Mouse (Mus musculus): ENCODE data around the gene Gdap1l1.

DNA sequence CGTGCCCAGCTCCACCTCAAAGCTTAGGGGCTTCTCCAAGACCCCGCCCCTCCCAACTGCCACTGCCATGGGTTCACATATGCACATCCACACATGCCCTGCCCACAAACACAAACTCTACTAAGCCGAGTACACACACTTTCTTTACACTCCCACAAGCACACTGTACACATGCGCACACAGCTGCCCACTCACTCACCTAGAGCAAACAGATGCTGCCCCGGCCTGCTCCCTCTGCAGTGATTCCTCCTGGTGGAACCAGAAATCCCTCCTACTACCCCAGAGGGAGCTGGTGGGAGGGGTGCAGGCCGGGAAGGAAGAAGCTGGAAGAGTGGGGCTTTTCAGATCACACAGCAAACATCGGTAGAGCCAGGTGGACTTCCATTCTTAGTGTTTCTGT is 5.7 kb downstream of the Gdap1l1 start:
- TF ChIP-seq POLR2A (IDR thresholded peaks at IDR 0.05; ENCODE audit: low read depth, low read length), result no peak
- no peak for TF ChIP-seq CTCF (conservative IDR thresholded peaks at IDR 0.05; ENCODE audit: insufficient read depth, insufficient read length, low read depth, low read length)
